Mouse (Mus musculus) small intestine, adult 2 months (tissue): Measurements from ENCODE around the gene AU040320.

ENCODE experiments used
- CTCF ChIP-seq: fragments of 200-500 bp; IDR thresholded peaks from 2 replicates; pipeline ENCODE4 v1.5.1; 2012; ENCODE audit warnings: low read depth, mild to moderate bottlenecking, control low read depth, inconsistent platforms, low read length, moderate library complexity, mixed read lengths; ENCODE audit not compliant: insufficient replicate concordance, insufficient read length; ENCODE audit errors: extremely low read depth
- POLR2A ChIP-seq: fragments of 200-500 bp; IDR thresholded peaks from 2 replicates; pipeline ENCODE4 v1.6.1; 2012; ENCODE audit warnings: low read depth, mild to moderate bottlenecking, control low read depth, inconsistent platforms, low read length, moderate library complexity

GRCm38 (mm10) chr4:126861514-126862266, 108.3 kb downstream of the AU040320 start:
- no peak for TF ChIP-seq POLR2A
- peak; percentile 44; the same call in 1 of the 2 replicates for TF ChIP-seq CTCF
